Mouse (Mus musculus) megakaryocyte, embryonic 14.5 days (primary cell): ENCODE results near the gene Suco.

Experiments
- FLI1 ChIP-seq: IDR thresholded peaks from 2 replicates; pipeline ENCODE4 v1.6.1; 2012; ENCODE audit warnings: low read length, inconsistent platforms, mixed read lengths
- GATA1 ChIP-seq: IDR thresholded peaks from 3 replicates; pipeline ENCODE4 v1.6.1; 2012; ENCODE audit warnings: mixed read lengths, low read length, inconsistent platforms, borderline replicate concordance

- TF ChIP-seq GATA1 (no peak), FLI1 (no peak)
These were observed 93.8 kb downstream of the Suco start for GRCm38 (mm10) chr1:161782725-161783124.
